Mouse (Mus musculus) adrenal gland, postnatal 25 days (tissue): ENCODE measurements around the gene Tenm3. TPM values are rescaled to one million over a fixed set of nuclear protein-coding genes. Genes with fewer than 3 reads are reported as not detected.

Experiments used
- DNase-seq: peaks from one replicate; pipeline ENCODE4 v3.0.0; 2021; ENCODE audit warnings: mixed read lengths
- total RNA-seq: library from RNA; stranded (reverse); gene quantifications from 2 replicates; pipeline ENCODE4 v1.2.3, GENCODE M21; 2021

Tenm3 gene
- total RNA-seq, 1 experiment from 2014 or later, result 42.5 TPM

DNA sequence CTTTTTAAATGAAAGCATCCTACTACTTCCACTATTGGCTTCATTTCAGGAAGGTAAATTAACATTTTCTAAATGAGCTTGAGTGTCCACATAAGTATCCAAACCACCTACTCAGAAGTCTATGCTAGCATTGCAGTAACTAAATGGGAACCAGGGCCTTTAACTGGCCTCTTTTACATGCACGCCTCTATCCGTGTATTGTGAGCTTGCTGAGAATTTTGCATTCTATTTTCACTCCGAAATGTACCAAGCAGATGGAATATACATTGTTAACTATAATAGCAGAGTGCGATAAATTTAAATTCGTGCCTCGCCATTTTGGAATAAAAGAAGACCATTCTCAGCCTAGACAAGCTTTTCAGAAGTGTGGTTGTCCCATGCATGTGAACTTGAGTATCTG is 521.5 kb downstream of the Tenm3 start:
- DNase-seq, result no peak

- DNase-seq, result no peak
These were observed 524.1 kb downstream of the Tenm3 start for GRCm38 (mm10) chr8:48319674-48320073.

GRCm38 (mm10) chr8:48317498-48317897 is 526.3 kb downstream of the Tenm3 start:
- DNase-seq, result no peak

GRCm38 (mm10) chr8:48315605-48316004 is 528.1 kb downstream of the Tenm3 start:
- no peak for DNase-seq

DNA sequence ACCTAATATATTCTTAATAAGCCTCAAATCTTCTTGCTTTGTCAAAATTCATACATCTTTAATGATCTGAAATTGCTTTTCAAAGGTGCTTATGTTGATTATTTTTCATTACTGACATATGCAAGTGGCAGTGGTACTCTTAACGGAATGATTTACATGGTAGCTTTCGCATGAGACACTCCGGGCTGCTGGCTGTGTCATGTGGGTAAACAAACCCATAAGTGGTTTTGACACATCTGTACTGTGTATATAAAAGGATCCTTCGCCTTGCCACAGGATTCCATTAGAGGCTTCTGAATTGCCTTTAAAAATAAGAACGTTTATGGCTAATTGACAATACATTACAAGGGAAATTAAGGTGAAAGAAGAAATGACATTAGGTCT is 529.8 kb downstream of the Tenm3 start:
- DNase-seq, result no peak

GRCm38 (mm10) chr8:48313210-48313984 is 530.4 kb downstream of the Tenm3 start:
- DNase-seq, result no peak

DNA sequence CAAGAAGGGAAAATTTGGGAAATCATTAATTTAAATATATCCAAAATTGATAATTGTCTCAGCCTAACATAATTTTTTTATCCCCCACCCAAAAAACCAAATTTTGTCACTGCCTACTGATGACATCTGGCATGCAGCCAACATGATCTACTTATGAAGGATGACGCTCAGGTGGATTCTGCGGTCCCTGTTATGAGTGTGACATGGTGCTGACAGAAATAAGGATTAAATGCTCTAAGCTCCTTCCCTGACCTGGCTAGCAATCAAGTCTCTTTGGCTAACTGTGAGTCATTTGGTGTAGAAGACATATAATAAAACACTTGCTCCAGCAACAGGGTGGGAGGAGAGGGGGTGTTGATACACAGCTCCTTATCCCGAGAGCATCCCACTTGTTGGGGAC is 532.0 kb downstream of the Tenm3 start:
- DNase-seq, result no peak

- no peak for DNase-seq
These were observed 533.4 kb downstream of the Tenm3 start for GRCm38 (mm10) chr8:48310240-48310849.

DNA sequence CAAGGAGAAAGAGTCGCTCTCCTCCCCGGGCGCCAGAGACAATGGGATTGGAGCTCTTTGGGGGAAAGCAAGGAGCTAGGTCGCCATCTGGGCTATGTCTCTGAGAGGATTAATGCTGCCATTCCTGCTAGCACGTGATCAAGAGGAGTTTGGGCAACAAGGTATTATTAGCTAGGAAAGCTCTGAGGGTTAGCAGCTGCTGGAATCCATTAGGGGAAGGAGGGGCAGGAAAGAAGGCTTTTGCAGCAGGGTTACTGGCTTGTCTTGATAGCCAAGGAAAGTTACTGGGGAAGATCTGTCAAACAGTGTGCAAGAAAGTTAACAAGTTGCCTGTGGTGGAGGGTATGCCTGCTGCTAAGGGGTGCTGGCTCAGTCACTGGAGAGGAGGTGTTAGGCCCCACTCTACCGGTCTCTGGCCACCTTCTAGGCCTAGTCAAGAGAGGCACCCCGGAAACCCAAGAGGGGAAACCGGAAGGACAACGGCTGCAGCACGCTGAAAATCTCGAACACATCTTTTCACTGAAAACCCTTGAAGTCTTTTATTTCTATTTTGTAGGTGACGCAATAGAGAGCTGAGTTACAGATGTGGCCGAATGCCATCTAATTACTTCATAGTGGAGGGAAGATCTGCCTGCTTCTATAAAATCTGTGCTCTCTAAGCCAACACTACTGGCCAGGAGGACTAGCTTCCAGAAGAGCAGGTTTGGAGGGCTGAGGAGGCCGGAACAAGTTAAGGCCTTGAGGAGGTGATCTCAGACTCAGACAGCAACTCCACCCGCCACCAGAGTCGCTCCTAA is 534.4 kb downstream of the Tenm3 start:
- DNase-seq, result no peak

- no peak for DNase-seq
These were observed 539.5 kb downstream of the Tenm3 start for GRCm38 (mm10) chr8:48304224-48304623.

GRCm38 (mm10) chr8:48300613-48301037 is 543.1 kb downstream of the Tenm3 start:
- DNase-seq, result no peak

- no peak for DNase-seq
These were observed 543.7 kb downstream of the Tenm3 start for GRCm38 (mm10) chr8:48300061-48300460.

- DNase-seq, result no peak
These were observed 544.4 kb downstream of the Tenm3 start for GRCm38 (mm10) chr8:48299341-48299740.

- no peak for DNase-seq
These were observed 547.4 kb downstream of the Tenm3 start for GRCm38 (mm10) chr8:48296371-48296770.

GRCm38 (mm10) chr8:48295558-48295957 is 548.2 kb downstream of the Tenm3 start:
- no peak for DNase-seq

DNA sequence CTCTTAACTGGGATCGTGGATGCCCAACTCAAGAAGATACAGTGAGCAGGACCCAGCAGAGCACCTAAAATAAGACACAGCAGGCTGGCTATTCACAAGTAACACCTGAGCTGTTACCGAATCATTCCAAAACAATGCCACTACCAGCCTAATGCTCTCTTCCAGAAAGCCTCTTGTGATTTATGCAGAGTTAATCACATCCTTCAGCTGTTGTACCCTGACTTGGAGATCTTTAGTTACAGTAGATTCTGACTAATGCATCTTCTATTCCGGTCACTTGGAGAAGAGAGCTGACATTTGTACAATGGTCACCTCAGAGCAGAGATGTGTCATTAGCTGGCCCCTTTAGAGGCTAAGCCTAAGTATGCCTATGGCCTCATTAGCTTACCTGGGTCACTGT is 550.0 kb downstream of the Tenm3 start:
- DNase-seq, result no peak

- no peak for DNase-seq
These were observed 558.3 kb downstream of the Tenm3 start for GRCm38 (mm10) chr8:48285432-48285831.

GRCm38 (mm10) chr8:48281855-48282254 is 561.9 kb downstream of the Tenm3 start:
- DNase-seq, result no peak

GRCm38 (mm10) chr8:48279360-48279759 is 564.4 kb downstream of the Tenm3 start:
- peak; percentile 13 for DNase-seq

DNA sequence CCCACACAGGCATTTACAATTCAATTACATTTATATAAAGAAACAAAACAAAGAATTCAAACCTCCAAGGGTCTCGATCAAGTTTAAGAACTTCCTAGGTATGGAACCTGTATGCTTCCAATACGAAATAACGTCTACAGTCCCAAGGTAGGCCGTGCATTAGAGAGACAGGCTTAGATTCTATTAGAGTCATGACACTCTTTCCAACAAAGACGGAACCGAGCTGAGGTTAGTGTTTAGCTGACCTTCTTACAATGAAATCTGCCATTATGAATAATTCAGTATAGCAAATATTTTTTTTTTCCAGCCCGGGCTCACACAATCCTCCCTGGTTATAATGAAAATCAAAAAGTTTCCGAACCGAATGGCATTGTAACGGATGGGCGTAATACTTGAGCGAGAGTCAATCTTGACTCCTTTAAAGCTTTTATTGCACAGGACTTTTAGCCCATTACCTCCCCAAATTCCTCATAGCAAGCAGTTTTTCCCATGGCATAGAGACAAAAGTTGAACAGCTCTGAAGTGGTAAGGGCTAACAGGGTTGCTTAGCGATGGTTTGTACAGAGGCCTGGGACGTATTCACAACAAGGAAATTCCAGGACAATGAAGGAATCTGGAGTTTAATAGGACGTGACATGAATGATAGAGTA is 565.6 kb downstream of the Tenm3 start:
- no peak for DNase-seq

GRCm38 (mm10) chr8:48275066-48275465 is 568.7 kb downstream of the Tenm3 start:
- DNase-seq, result no peak

- DNase-seq, result no peak
These were observed 569.2 kb downstream of the Tenm3 start for GRCm38 (mm10) chr8:48274566-48274965.

- DNase-seq, result no peak
These were observed 575.1 kb downstream of the Tenm3 start for GRCm38 (mm10) chr8:48268638-48269037.
